Mouse (Mus musculus) lung, embryonic 14.5 days (tissue): ENCODE data around the gene Rps6ka2. TPM values are rescaled to one million over a fixed set of nuclear protein-coding genes. Genes with fewer than 3 reads are reported as not detected.
"Not testable (repeated sequence)": the region's sequence is repeated elsewhere in the genome, so short reads cannot be mapped to it uniquely, and the experiment has no call there.

Experiments used
- ATAC-seq: fragments of 200-750 bp; cut with Nextera tagmentation; 2 replicates; pipeline ENCODE4 v1.8.0; 2017; ENCODE audit warnings: mild to moderate bottlenecking, moderate TSS enrichment, moderate library complexity; ENCODE audit not compliant: insufficient read depth
- DNase-seq: peaks from one replicate; pipeline ENCODE4 v3.0.0-alpha.2; 2015
- H3K27ac ChIP-seq: fragments of 300-500 bp; sonication (generic); 2 replicates; pipeline ENCODE4 v1.5.1; 2014; ENCODE audit warnings: low read depth, mild to moderate bottlenecking, moderate library complexity
- H3K27me3 ChIP-seq: fragments of 300-500 bp; sonication (generic); 2 replicates; pipeline ENCODE4 v1.6.1; 2014; ENCODE audit warnings: low read length, control low read depth; ENCODE audit not compliant: insufficient read depth
- H3K36me3 ChIP-seq: fragments of 300-500 bp; sonication (generic); 2 replicates; pipeline ENCODE4 v1.6.1; 2014; ENCODE audit warnings: control low read depth; ENCODE audit not compliant: insufficient read depth
- H3K4me1 ChIP-seq: fragments of 300-500 bp; sonication (generic); 2 replicates; pipeline ENCODE4 v1.6.1; 2014; ENCODE audit warnings: antibody characterized with exemption, control low read depth; ENCODE audit not compliant: insufficient read depth
- H3K4me2 ChIP-seq: fragments of 300-500 bp; sonication (generic); 2 replicates; pipeline ENCODE4 v1.6.1; 2014; ENCODE audit warnings: mild to moderate bottlenecking
- H3K4me3 ChIP-seq: fragments of 300-500 bp; sonication (generic); 2 replicates; pipeline ENCODE4 v1.5.1; 2014; ENCODE audit warnings: low read depth, low read length
- H3K9ac ChIP-seq: fragments of 300-500 bp; sonication (generic); 2 replicates; pipeline ENCODE4 v1.6.1; 2014
- H3K9me3 ChIP-seq: fragments of 300-500 bp; sonication (generic); 2 replicates; pipeline ENCODE4 v1.6.1; 2016; ENCODE audit warnings: low read depth, low read length, control low read depth
- CTCF ChIP-seq: IDR thresholded peaks from 2 replicates; pipeline ENCODE4 v1.5.1; 2016; ENCODE audit warnings: antibody characterized with exemption, low read depth
- WGBS: fragments of 180-500 bp; shearing (Covaris S2); extraction: QIAGEN DNeasy Blood & Tissue Kit; methylation state at CpG from one replicate; pipeline ENCODE4 v1.1.7; 2014; 5-methylcytosine and 5-hydroxymethylcytosine counted together
- polyA plus RNA-seq: library from polyadenylated mRNA; unstranded; fragments of >200 nt; fragmentation: Nextera tagmentation; extraction: Ambion mirVana; gene quantifications from 2 replicates; pipeline ENCODE4 v1.2.1, GENCODE M21; 2014

The Rps6ka2 gene
- polyA plus RNA-seq, result 15.1 and 16.9 TPM in 2 replicates

DNA sequence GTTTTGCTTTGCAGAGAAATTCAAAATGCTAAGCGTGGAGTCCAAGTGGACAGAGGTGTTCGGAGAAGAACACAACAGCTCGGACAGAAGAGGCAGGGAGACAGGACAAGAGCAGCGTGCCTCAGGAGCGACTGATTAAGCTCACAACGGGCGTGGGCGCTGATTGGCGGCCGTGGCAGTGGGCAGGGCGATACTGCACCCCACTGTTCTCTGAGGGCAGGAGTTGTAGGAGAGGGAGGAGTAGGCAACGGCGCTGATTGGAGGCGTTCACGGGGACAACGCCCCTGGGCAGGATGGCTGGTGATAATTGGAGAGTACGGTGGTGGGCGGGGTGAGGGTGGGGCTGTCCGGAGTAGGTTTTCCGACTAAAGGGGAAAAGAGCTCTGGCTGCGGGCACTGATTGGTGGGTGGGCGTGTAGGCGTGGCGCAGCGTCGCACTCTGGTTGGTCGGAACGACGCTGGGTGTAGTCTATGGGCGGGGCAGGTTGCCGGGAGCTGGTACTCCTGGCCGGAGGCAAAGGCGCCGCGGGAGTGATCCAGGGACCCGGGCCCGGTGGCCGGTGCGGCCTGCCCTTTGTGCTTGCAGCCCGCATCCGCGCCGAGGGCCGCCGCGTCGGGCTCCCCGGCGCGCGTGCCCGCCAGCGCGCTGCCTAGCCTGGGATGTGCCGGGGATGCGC is at the start of gene Rps6ka2:
TSS of gene Rps6ka2 (plus strand) at position 489 of the 677 bp plus-strand sequence.
- H3K36me3 ChIP-seq, result no peaks in the 10 kb centered on the region
- DNase-seq (peak; percentile 98), ATAC-seq (peak; percentile 100)
- TF ChIP-seq CTCF, result 0 out of 2 replicates have a peak, but pooled peaks have one; percentile 1
- H3K4me2 ChIP-seq, result peak within 1 kb of the TSS; percentile 86
- H3K4me1 ChIP-seq, result peaks cover 10% of the 10 kb centered on the region
- H3K27me3 ChIP-seq, result no peaks in the 10 kb centered on the region
- H3K4me3 ChIP-seq, result peak within 1 kb of the TSS; percentile 78
- peak within 1 kb of the TSS; percentile 68 for H3K9ac ChIP-seq
- no peaks in the 10 kb centered on the region for H3K9me3 ChIP-seq
- H3K27ac ChIP-seq, result peak within 1 kb of the TSS; percentile 69
- WGBS, result under 1% methylated on average over 56 of the region's 56 CpGs

DNA sequence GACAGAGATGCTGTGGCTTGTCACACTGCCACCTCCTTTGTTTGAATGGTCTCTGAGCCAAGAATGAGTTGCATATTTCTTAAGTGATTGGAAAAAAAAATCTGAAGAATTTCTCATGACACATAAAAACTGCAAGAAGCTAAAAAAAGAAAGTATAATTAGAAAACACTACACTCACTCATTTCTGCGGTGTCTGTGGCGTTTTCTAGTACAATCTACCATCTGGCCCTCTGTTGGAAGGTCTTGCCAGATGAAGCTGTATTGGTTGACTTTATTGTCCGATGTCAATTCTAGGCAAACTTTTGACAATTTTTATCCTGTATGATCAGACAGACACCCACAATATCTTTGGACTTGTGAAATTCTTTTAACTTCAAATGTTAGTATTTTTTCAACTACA is 49.1 kb upstream of the Rps6ka2 start:
- DNase-seq, H3K27me3 ChIP-seq, H3K4me1 ChIP-seq, ATAC-seq, H3K36me3 ChIP-seq, H3K4me3 ChIP-seq, H3K9me3 ChIP-seq, H3K9ac ChIP-seq, H3K4me2 ChIP-seq, H3K27ac ChIP-seq: not testable (repeated sequence)
- WGBS, result 74% methylated on average over 3 of the region's 3 CpGs

DNA sequence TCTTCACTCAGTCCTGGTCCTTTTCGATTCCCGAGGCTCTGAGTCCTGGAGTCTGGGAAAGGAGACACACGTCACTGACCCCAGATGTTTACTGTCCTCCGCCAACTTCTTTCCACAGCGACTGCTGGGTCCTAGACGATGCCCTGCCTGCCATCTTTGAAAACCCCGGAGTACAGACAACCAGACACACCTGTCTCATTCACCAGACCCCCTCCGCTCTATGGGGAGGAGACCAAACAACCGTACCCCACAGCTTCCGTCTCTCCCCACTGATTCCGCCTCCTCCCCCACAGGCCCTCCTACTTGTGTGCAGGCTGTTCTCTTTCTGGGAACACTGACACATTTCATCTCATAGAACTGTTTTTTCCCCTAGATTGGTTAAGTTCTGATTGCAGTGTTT is 47.4 kb upstream of the Rps6ka2 start:
- not testable (repeated sequence) for H3K9ac ChIP-seq, H3K9me3 ChIP-seq, H3K27me3 ChIP-seq, DNase-seq, H3K4me3 ChIP-seq, H3K36me3 ChIP-seq, H3K4me1 ChIP-seq, H3K27ac ChIP-seq, H3K4me2 ChIP-seq, ATAC-seq
- WGBS, result 57% methylated on average over 11 of the region's 11 CpGs

DNA sequence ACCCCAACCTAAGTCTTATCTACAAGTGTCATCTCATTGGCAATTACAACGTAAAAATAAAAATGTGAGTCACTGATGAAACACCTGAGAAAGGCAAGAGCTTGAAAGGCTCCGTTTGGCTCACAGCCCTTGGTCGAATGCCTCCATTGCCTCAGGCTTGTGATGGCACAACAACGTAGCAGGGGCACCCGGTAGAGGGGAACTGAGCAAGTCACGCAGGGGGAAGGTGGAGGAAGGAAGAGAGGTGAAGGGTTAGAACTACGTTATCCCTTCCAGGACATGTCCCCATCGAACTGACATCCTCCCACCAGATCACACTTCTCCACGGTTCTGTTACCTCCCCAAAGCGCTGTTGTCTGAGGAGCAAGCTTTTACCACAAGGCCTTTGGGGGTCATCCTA is 43.4 kb upstream of the Rps6ka2 start:
- not testable (repeated sequence) for H3K4me1 ChIP-seq, H3K36me3 ChIP-seq, H3K9me3 ChIP-seq, H3K9ac ChIP-seq, DNase-seq, H3K27me3 ChIP-seq, H3K4me3 ChIP-seq, ATAC-seq, H3K4me2 ChIP-seq, H3K27ac ChIP-seq
- WGBS, result 48% methylated on average over 8 of the region's 10 CpGs

DNA sequence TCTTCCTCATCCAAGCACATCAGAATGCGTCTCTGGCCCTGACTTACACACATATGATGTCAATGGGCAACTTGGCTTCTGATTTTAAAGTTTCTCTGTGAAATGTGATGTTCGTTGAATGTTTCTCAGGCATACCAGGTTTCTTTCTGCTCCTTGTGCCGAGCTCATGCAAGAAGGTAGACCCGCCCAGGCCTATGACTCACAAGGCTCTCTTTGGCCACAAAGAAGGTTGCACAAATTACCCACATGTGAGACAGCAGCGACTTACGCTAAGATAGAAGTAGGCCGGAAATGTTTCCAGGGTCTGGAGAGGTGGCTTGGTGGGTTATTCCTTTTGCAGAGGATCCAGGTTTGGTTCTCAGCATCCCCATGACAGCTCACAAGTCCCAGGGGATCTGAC is 35.9 kb upstream of the Rps6ka2 start:
- H3K4me2 ChIP-seq, H3K27ac ChIP-seq, H3K9me3 ChIP-seq, H3K36me3 ChIP-seq, H3K4me1 ChIP-seq, ATAC-seq, H3K27me3 ChIP-seq, DNase-seq, H3K4me3 ChIP-seq, H3K9ac ChIP-seq: not testable (repeated sequence)
- WGBS, result no CpG with 5 or more reads among the region's 7 CpGs

DNA sequence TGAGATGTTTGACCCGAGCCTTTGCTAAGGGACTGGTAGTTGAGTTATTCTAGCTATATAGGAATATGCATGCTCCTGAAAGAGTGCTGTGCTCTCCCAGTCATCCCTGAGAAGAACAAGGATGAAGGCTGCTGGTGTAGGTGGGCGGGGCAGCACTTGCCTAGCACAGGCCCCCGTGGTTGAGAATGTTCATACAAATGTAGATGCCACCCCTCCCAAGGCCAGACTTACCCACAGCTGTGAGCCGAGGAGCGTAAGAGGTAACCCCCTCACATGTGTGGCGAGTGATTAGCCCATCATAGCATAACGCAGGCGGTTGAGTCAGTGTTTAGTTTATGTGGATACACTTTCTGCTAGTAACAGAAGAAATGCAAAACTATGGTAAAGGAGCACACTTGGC is 34.6 kb upstream of the Rps6ka2 start:
- H3K27me3 ChIP-seq, H3K27ac ChIP-seq, H3K9ac ChIP-seq, H3K4me2 ChIP-seq, H3K9me3 ChIP-seq, H3K36me3 ChIP-seq, H3K4me3 ChIP-seq, H3K4me1 ChIP-seq, ATAC-seq, DNase-seq: not testable (repeated sequence)
- WGBS, result 84% methylated on average over 7 of the region's 8 CpGs

DNA sequence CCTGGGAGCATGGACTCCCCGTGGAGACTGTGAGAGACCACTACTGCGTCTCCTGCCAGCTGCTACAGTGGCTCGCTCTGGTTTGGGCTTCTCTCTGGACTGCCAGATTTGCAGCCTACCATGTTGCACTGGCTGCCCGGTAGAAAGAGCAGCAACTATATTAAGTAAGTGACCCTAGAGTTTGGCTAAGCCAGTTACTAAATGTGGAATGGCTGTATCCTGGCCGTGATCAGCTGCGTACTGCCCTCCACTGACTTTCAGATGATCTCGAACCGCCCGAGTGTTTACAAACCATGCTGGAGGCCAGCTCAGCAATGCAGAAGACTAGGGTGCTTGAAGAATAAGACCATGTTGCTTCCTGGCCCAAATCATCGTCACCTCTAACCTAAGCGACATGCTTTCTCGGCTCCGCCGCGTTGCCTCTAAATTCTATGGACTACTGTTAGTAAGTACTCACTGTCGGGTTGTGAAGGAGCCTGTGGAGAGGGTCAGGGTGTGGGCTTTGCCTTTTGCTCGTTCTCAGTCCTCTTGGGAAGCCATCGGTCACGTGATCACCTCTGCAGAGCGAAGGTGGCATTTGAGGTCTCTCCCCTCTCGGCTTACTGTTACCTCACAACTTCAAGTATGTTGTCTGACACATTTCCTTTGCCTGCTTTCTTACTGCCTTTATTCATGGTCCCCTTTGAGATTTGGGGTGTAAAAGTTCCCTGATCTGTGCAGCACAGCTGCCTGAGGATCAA is 31.6 kb upstream of the Rps6ka2 start:
- TF ChIP-seq CTCF, result no peak
- DNase-seq (no peak), ATAC-seq (no peak)
- Histone ChIP-seq H3K36me3 (no peaks in the 10 kb centered on the region), H3K9ac (no peak overlapping the region), H3K4me2 (no peak overlapping the region), H3K4me3 (no peak overlapping the region), H3K27ac (no peak overlapping the region), H3K27me3 (no peaks in the 10 kb centered on the region), H3K9me3 (no peaks in the 10 kb centered on the region), H3K4me1 (no peaks in the 10 kb centered on the region)
- 64% methylated on average over 21 of the region's 21 CpGs for WGBS
